Mouse (Mus musculus): Measurements from ENCODE around the gene Slc2a13.

DNA sequence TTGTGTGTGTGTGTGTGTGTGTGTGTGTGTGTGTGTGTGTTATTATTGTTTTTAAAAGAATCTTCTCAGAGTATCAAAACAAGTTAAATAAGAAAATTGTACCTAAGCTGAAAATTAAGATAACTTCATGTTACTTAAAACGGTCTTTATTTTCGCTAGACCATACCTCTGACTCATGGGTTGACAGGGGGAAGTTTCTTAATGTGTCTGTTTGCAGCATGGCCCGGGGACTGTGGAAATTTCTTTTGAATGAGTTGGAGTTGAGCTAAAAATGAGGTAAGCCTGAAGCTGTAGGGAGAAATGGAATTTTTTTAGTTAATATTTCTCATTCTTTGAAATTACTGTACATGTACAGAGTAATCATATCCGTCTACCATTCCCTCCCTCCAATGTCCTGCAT, 42.5 kb upstream of the Slc2a13 start:
- TF ChIP-seq POLR2A (IDR thresholded peaks at IDR 0.05; ENCODE audit: borderline replicate concordance, low read depth, low read length) = no peak
- no peak for TF ChIP-seq CTCF (IDR thresholded peaks at IDR 0.05; ENCODE audit: low read depth, low read length)
